8 mouse cellular contexts compared by ENCODE assay signal in genomic region chr11:32220607-32221224, GRCm38 (mm10). TPM values are rescaled to one million over a fixed set of nuclear protein-coding genes. Genes with fewer than 3 reads are reported as not detected.
DNase-seq lines count a peak whose midpoint lies in the region; ATAC-seq lines count a peak whose summit lies in the region.

No protein-coding gene starts in this region.

- DNase-seq in kidney, adult 18-20 months: peak; percentile 82
- DNase-seq in kidney, postnatal 14 days: no peak
- DNase-seq in R1 (ENCODE audit: low read depth, low spot score): peak; percentile 57
- DNase-seq in midbrain, embryonic 14.5 days: no peak
- DNase-seq in frontal cortex, postnatal 36 days (ENCODE audit: low spot score in 2 of 2): no peak
- no peak for DNase-seq in right cerebral cortex, postnatal 36 days (ENCODE audit: low spot score in 2 of 2)
- DNase-seq in cerebellum, postnatal 25 days: no peak

- H3K27ac ChIP-seq in hindbrain, embryonic 13.5 days: peak overlapping the region; percentile 18; the same call in 1 of the 2 replicates
- no peak overlapping the region for H3K27ac ChIP-seq in midbrain, embryonic 14.5 days (replicated peaks; ENCODE audit: low read depth, low read length)

- H3K27me3 ChIP-seq in hindbrain, embryonic 13.5 days: peaks cover 48% of the 10 kb centered on the region
- H3K27me3 ChIP-seq in midbrain, embryonic 14.5 days (ENCODE audit: control insufficient read depth, insufficient read depth, low read length): peaks cover 23% of the 10 kb centered on the region

- WGBS in hindbrain, embryonic 13.5 days: 35% methylated on average over 10 of the region's 10 CpGs
- WGBS in midbrain, embryonic 14.5 days: 41% methylated on average over 10 of the region's 10 CpGs

- peaks cover 63% of the 10 kb centered on the region for H3K4me1 ChIP-seq in hindbrain, embryonic 13.5 days (replicated peaks)
- H3K4me1 ChIP-seq in midbrain, embryonic 14.5 days (ENCODE audit: control insufficient read depth, insufficient read depth, low read length): peaks cover 15% of the 10 kb centered on the region; the same call in 1 of the 2 replicates

- peak; percentile 12; the same call in 1 of the 2 replicates for ATAC-seq in hindbrain, embryonic 13.5 days (ENCODE audit: low FRiP score)
- ATAC-seq in midbrain, embryonic 14.5 days (ENCODE audit: low FRiP score, low TSS enrichment): peak; percentile 17; the same call in 1 of the 2 replicates

- H3K9me3 ChIP-seq in hindbrain, embryonic 13.5 days: no peaks in the 10 kb centered on the region
- H3K9me3 ChIP-seq in midbrain, embryonic 14.5 days (ENCODE audit: control insufficient read depth, low read length): no peaks in the 10 kb centered on the region

- H3K4me3 ChIP-seq in hindbrain, embryonic 13.5 days: peak overlapping the region; percentile 69
- peak overlapping the region; percentile 59; the same call in 1 of the 2 replicates for H3K4me3 ChIP-seq in midbrain, embryonic 14.5 days (replicated peaks; ENCODE audit: low read depth, low read length)

- peak overlapping the region; percentile 87 for H3K9ac ChIP-seq in hindbrain, embryonic 13.5 days
- H3K9ac ChIP-seq in midbrain, embryonic 14.5 days (replicated peaks; ENCODE audit: low read length): no peak overlapping the region; the same call in 1 of the 2 replicates

- no peaks in the 10 kb centered on the region for H3K36me3 ChIP-seq in hindbrain, embryonic 13.5 days
- H3K36me3 ChIP-seq in midbrain, embryonic 14.5 days (ENCODE audit: control insufficient read depth, insufficient read depth, low read length): no peaks in the 10 kb centered on the region

- H3K4me2 ChIP-seq in hindbrain, embryonic 13.5 days: peak overlapping the region; percentile 98
- H3K4me2 ChIP-seq in midbrain, embryonic 14.5 days (ENCODE audit: low read length): peak overlapping the region; percentile 99

RNA-seq across cellular contexts. Expression of gene Rhbdf1, which starts 1.4 kb away (rescaled TPM):
- 21.0 and 24.1 TPM in 2 replicates for polyA plus RNA-seq in hindbrain, embryonic 13.5 days (2015; fragmentation: Nextera tagmentation; extraction: Ambion mirVana)
- 15.3 and 17.5 TPM in 2 replicates for polyA plus RNA-seq in midbrain, embryonic 14.5 days (2014; fragmentation: Nextera tagmentation; extraction: Ambion mirVana)

RNA-seq across cellular contexts. Expression of gene Mpg, which starts 5.6 kb away (rescaled TPM):
- polyA plus RNA-seq in hindbrain, embryonic 13.5 days (2015; fragmentation: Nextera tagmentation; extraction: Ambion mirVana): 35.6 and 38.7 TPM in 2 replicates
- 37.4 and 37.7 TPM in 2 replicates for polyA plus RNA-seq in midbrain, embryonic 14.5 days (2014; fragmentation: Nextera tagmentation; extraction: Ambion mirVana)

RNA-seq across cellular contexts. Expression of gene Snrnp25, which starts 15.5 kb away (rescaled TPM):
- 43.7 and 46.9 TPM in 2 replicates for polyA plus RNA-seq in hindbrain, embryonic 13.5 days (2015; fragmentation: Nextera tagmentation; extraction: Ambion mirVana)
- polyA plus RNA-seq in midbrain, embryonic 14.5 days (2014; fragmentation: Nextera tagmentation; extraction: Ambion mirVana): 46.7 and 54.9 TPM in 2 replicates

RNA-seq across cellular contexts. Expression of gene Il9r, which starts 20.6 kb away (rescaled TPM):
- polyA plus RNA-seq in hindbrain, embryonic 13.5 days (2015; fragmentation: Nextera tagmentation; extraction: Ambion mirVana): not detected in 2 replicates
- not detected in 2 replicates for polyA plus RNA-seq in midbrain, embryonic 14.5 days (2014; fragmentation: Nextera tagmentation; extraction: Ambion mirVana)

RNA-seq across cellular contexts. Expression of gene Nprl3, which starts 46.8 kb away (rescaled TPM):
- 43.5 and 51.8 TPM in 2 replicates for polyA plus RNA-seq in hindbrain, embryonic 13.5 days (2015; fragmentation: Nextera tagmentation; extraction: Ambion mirVana)
- polyA plus RNA-seq in midbrain, embryonic 14.5 days (2014; fragmentation: Nextera tagmentation; extraction: Ambion mirVana): 33.6 and 36.9 TPM in 2 replicates

Comparison
In these comparisons a context has a peak if more than half of its experiments do, and no peak if none do; other contexts are left out.
1. DNase-seq: peak in kidney, adult 18-20 months (single experiment) and R1 (single experiment); none in kidney, postnatal 14 days (single experiment), midbrain, embryonic 14.5 days (single experiment), frontal cortex, postnatal 36 days (0 of 2), right cerebral cortex, postnatal 36 days (0 of 2) and cerebellum, postnatal 25 days (0 of 2).